In the genomic region with DNA sequence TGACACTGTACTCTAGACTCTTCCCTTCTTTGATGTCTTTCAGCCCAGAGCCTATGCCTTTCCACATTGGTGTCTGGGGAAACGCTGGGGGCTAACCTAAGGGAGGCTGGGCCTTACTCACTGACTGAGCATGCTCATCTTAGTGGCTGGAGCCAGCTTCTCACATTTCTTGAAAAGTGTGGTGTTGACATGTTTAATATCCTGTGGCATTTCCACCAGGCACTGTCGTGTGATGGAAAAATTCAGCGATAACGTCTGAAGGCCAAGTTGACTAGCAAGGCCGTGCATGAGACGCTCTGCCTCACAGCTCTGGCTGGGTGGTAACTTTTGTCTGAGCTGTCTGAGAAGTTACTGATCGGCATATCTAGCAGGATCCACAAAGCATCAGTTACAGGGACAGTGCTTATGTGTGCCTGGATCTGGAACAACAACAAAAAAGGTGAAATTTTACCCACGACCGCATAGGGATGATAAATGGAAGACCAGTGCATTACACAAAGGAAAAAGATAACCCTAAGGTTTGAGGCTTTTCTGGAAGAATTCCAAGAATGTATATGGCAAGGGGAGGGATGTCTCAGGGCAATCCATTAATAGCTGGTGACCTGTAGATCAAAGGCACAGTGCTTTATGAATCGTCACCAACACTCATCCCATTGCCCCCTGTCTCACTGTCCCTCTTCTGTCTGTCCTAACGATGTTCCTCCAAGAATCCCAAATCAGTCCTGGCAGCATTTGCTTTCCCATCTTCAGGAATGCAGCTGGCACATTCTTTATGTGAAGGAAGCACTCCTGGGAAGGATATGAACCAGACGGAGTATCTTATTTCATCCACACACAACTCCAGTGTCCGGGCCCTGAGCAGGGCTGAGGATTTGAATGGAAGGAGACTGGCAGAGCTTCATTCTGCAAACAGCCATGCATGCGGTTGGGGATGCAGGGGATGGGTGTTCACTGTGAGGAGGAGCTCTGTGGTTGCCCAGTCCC, we compare ENCODE assay signal across 13 mouse cellular contexts.
A peak's percentile ranks its signal among the peaks of the same experiment; 100 is the strongest.
DNase-seq lines count a peak whose midpoint lies in the region; ATAC-seq and TF ChIP-seq lines count a peak whose summit lies in the region.
"Had no signal": no experiment of that assay in that cellular context is flagged by ENCODE, and none has a peak within 500 bp of the region (broad histone marks: within the 10 kb centered on the region; RNA-seq: fewer than 3 reads in every experiment).

No protein-coding gene starts in this region.

- no peak for TF ChIP-seq CTCF in lung, embryonic 14.5 days (IDR thresholded peaks at IDR 0.05; ENCODE audit: low read depth)

- peaks cover 54% of the 10 kb centered on the region for H3K4me1 ChIP-seq in lung, embryonic 14.5 days (ENCODE audit: insufficient read depth)
- peaks cover 55% of the 10 kb centered on the region for H3K4me1 ChIP-seq in limb, embryonic 15.5 days

- no peaks in the 10 kb centered on the region for H3K36me3 ChIP-seq in lung, embryonic 14.5 days (ENCODE audit: insufficient read depth)
- H3K36me3 ChIP-seq in limb, embryonic 15.5 days: no peaks in the 10 kb centered on the region
- H3K36me3 ChIP-seq: hindbrain, embryonic 12.5 days; liver, embryonic 15.5 days had no signal

- H3K27ac ChIP-seq in lung, embryonic 14.5 days (ENCODE audit: low read depth): peak overlapping the region; percentile 69; the same call in 1 of the 2 replicates
- peak overlapping the region; percentile 39; the same call in 1 of the 2 replicates for H3K27ac ChIP-seq in limb, embryonic 15.5 days
- H3K27ac ChIP-seq: forebrain, embryonic 13.5 days; hindbrain, embryonic 12.5 days; liver, embryonic 15.5 days had no signal

- intact Hi-C loops in heart, postnatal 10 days (cut with DNase I): no loop called here

- H3K4me2 ChIP-seq in lung, embryonic 14.5 days: no peak overlapping the region
- H3K4me2 ChIP-seq in limb, embryonic 15.5 days: no peak overlapping the region
- H3K4me2 ChIP-seq: forebrain, embryonic 13.5 days; hindbrain, embryonic 12.5 days; liver, embryonic 15.5 days had no signal

- H3K9ac ChIP-seq in lung, embryonic 14.5 days: no peak overlapping the region
- H3K9ac ChIP-seq in limb, embryonic 15.5 days: no peak overlapping the region
- H3K9ac ChIP-seq: forebrain, embryonic 13.5 days; hindbrain, embryonic 12.5 days; liver, embryonic 15.5 days had no signal

- H3K4me3 ChIP-seq in lung, embryonic 14.5 days (ENCODE audit: low read depth, low read length): no peak overlapping the region
- H3K4me3 ChIP-seq in limb, embryonic 15.5 days: no peak overlapping the region
- H3K4me3 ChIP-seq: forebrain, embryonic 13.5 days; hindbrain, embryonic 12.5 days; liver, embryonic 15.5 days had no signal

- no peaks in the 10 kb centered on the region for H3K27me3 ChIP-seq in lung, embryonic 14.5 days (ENCODE audit: insufficient read depth, low read length)
- no peaks in the 10 kb centered on the region for H3K27me3 ChIP-seq in limb, embryonic 15.5 days
- H3K27me3 ChIP-seq: forebrain, embryonic 13.5 days; hindbrain, embryonic 12.5 days; liver, embryonic 15.5 days had no signal

- no peaks in the 10 kb centered on the region for H3K9me3 ChIP-seq in lung, embryonic 14.5 days (ENCODE audit: low read depth, low read length)
- H3K9me3 ChIP-seq in limb, embryonic 15.5 days: no peaks in the 10 kb centered on the region
- H3K9me3 ChIP-seq: forebrain, embryonic 13.5 days; hindbrain, embryonic 12.5 days; liver, embryonic 15.5 days had no signal

- WGBS in lung, embryonic 14.5 days: 16% methylated on average over 14 of the region's 14 CpGs
- 32% methylated on average over 14 of the region's 14 CpGs for WGBS in limb, embryonic 15.5 days

- peak; percentile 85 for DNase-seq in heart, adult 11 months
- DNase-seq in heart, postnatal 10 days: no peak
- peak; percentile 79 for DNase-seq in lung, embryonic 14.5 days
- no peak for DNase-seq in lung, postnatal 14 days
- peak; percentile 51 for DNase-seq in embryo, embryonic 10.5 days (ENCODE audit: low spot score)
- DNase-seq in urinary bladder, postnatal 25 days (ENCODE audit: low spot score): no peak
- DNase-seq in right cerebral cortex, postnatal 36 days (ENCODE audit: low spot score in 2 of 2): no peak
- DNase-seq: cerebellum, adult 11 months; right cerebral cortex, postnatal 25 days had no signal

- peak; percentile 53 for ATAC-seq in lung, embryonic 14.5 days (ENCODE audit: insufficient read depth)
- no peak for ATAC-seq in limb, embryonic 15.5 days (ENCODE audit: insufficient number of reproducible peaks, low FRiP score, low TSS enrichment, low read depth)
- ATAC-seq: forebrain, embryonic 13.5 days had no signal

Comparison
In these comparisons a context has a peak if more than half of its experiments do, and no peak if none do; other contexts are left out.
1. DNase-seq: peak in heart, adult 11 months (single experiment), lung, embryonic 14.5 days (single experiment) and embryo, embryonic 10.5 days (single experiment); none in heart, postnatal 10 days (0 of 2), lung, postnatal 14 days (single experiment), urinary bladder, postnatal 25 days (single experiment) and right cerebral cortex, postnatal 36 days (0 of 2).